Mouse (Mus musculus) megakaryocyte, embryonic 14.5 days (primary cell): ENCODE results near the gene Kirrel2.

Experiments
- FLI1 ChIP-seq: IDR thresholded peaks from 2 replicates; pipeline ENCODE4 v1.6.1; 2012; ENCODE audit warnings: low read length, inconsistent platforms, mixed read lengths
- GATA1 ChIP-seq: IDR thresholded peaks from 3 replicates; pipeline ENCODE4 v1.6.1; 2012; ENCODE audit warnings: mixed read lengths, low read length, inconsistent platforms, borderline replicate concordance

GRCm38 (mm10) chr7:30492765-30493164, 35.3 kb upstream of the Kirrel2 start:
- no peak for TF ChIP-seq GATA1
- TF ChIP-seq FLI1: no peak
